Mouse (Mus musculus): ENCODE data around the gene Phldb2. TPM values are rescaled to one million over a fixed set of nuclear protein-coding genes. Genes with fewer than 3 reads are reported as not detected.

The Phldb2 gene
- polyA plus RNA-seq, 1 experiment = 33.0 TPM

- TF ChIP-seq CEBPB (IDR thresholded peaks at IDR 0.05; ENCODE audit: low read depth) (no peak), CTCF (IDR thresholded peaks at IDR 0.05; ENCODE audit: control insufficient read depth, insufficient read depth, insufficient read length) (no peak), USF1 (IDR thresholded peaks at IDR 0.05; ENCODE audit: low read depth) (no peak), MAX (IDR thresholded peaks at IDR 0.05) (no peak), MYOG (IDR thresholded peaks at IDR 0.05; ENCODE audit: control insufficient read depth, extremely low read depth, insufficient read length) (no peak)
- Histone ChIP-seq H3K79me2 (ENCODE audit: control insufficient read depth, insufficient read depth) (no peaks in the 10 kb centered on the region), H3ac (ENCODE audit: control insufficient read depth, insufficient read length, low read depth) (no peak overlapping the region), H3K4me3 (ENCODE audit: insufficient read depth, poor library complexity, severe bottlenecking) (no peak overlapping the region), H3K79me3 (ENCODE audit: low read depth) (no peaks in the 10 kb centered on the region), H3K27me3 (ENCODE audit: control insufficient read depth, insufficient read depth, insufficient read length) (no peaks in the 10 kb centered on the region), H3K36me3 (ENCODE audit: control insufficient read depth, insufficient read depth) (peaks cover 63% of the 10 kb centered on the region)
These were observed 173.4 kb downstream of the Phldb2 start for GRCm38 (mm10) chr16:45780001-45780400.

- no peaks in the 10 kb centered on the region for H3K79me2 ChIP-seq (ENCODE audit: control insufficient read depth, insufficient read depth)
- peaks cover 90% of the 10 kb centered on the region for H3K36me3 ChIP-seq (ENCODE audit: control insufficient read depth, insufficient read depth)
- H3K27me3 ChIP-seq (ENCODE audit: control insufficient read depth, insufficient read depth, insufficient read length) = no peaks in the 10 kb centered on the region
- no peak overlapping the region for H3K4me3 ChIP-seq (ENCODE audit: insufficient read depth, poor library complexity, severe bottlenecking)
- no peaks in the 10 kb centered on the region for H3K79me3 ChIP-seq (ENCODE audit: low read depth)
- H3ac ChIP-seq (ENCODE audit: control insufficient read depth, insufficient read length, low read depth) = no peak overlapping the region
- TF ChIP-seq USF1 (IDR thresholded peaks at IDR 0.05; ENCODE audit: low read depth) (no peak), CTCF (IDR thresholded peaks at IDR 0.05; ENCODE audit: control insufficient read depth, insufficient read depth, insufficient read length) (no peak), MYOD1 (IDR thresholded peaks at IDR 0.05; ENCODE audit: control insufficient read depth, insufficient read length, low read depth) (no peak), CEBPB (IDR thresholded peaks at IDR 0.05; ENCODE audit: low read depth) (no peak), MYOG (IDR thresholded peaks at IDR 0.05; ENCODE audit: control insufficient read depth, extremely low read depth, insufficient read length) (no peak), FOSL1 (IDR thresholded peaks at IDR 0.05; ENCODE audit: insufficient read depth, low read length, poor library complexity, severe bottlenecking) (no peak), MAX (IDR thresholded peaks at IDR 0.05) (no peak)
These were observed 178.6 kb downstream of the Phldb2 start for GRCm38 (mm10) chr16:45774813-45775212.

DNA sequence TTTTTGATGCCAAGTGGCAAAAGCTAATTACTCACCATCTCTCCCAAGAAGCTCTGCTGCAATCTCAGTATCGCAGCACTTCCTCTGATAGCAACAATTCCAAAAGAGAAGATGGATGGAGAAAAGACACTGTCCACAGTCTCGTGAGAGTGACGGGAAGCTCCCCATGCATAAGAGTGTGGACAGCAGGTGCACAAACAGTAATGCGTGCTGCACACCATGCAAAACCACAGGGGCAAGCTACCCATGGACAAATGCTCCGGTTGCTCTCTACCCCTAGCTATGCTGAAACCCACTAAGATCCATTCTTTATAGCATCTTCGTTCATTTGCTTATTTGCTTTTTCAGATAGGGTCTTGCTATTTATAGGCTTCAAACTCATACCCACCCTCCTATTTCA lies 182.5 kb downstream of the Phldb2 start:
- H3K4me3 ChIP-seq (ENCODE audit: insufficient read depth, poor library complexity, severe bottlenecking) = no peak overlapping the region
- H3ac ChIP-seq (ENCODE audit: control insufficient read depth, insufficient read length, low read depth) = no peak overlapping the region
- H3K79me3 ChIP-seq (ENCODE audit: low read depth) = no peaks in the 10 kb centered on the region
- TF ChIP-seq MAX (IDR thresholded peaks at IDR 0.05) (no peak), USF1 (IDR thresholded peaks at IDR 0.05; ENCODE audit: low read depth) (no peak), FOSL1 (IDR thresholded peaks at IDR 0.05; ENCODE audit: insufficient read depth, low read length, poor library complexity, severe bottlenecking) (no peak), MYOD1 (IDR thresholded peaks at IDR 0.05; ENCODE audit: control insufficient read depth, insufficient read length, low read depth) (no peak)
- H3K36me3 ChIP-seq (ENCODE audit: control insufficient read depth, insufficient read depth) = peaks cover 96% of the 10 kb centered on the region
- no peaks in the 10 kb centered on the region for H3K27me3 ChIP-seq (ENCODE audit: control insufficient read depth, insufficient read depth, insufficient read length)
- H3K79me2 ChIP-seq (ENCODE audit: control insufficient read depth, insufficient read depth) = no peaks in the 10 kb centered on the region

- Histone ChIP-seq H3K4me3 (ENCODE audit: insufficient read depth, poor library complexity, severe bottlenecking) (no peak overlapping the region), H3ac (ENCODE audit: control insufficient read depth, insufficient read length, low read depth) (no peak overlapping the region), H3K27me3 (ENCODE audit: control insufficient read depth, insufficient read depth, insufficient read length) (no peaks in the 10 kb centered on the region), H3K36me3 (ENCODE audit: control insufficient read depth, insufficient read depth) (peaks cover 93% of the 10 kb centered on the region), H3K79me2 (ENCODE audit: control insufficient read depth, insufficient read depth) (no peaks in the 10 kb centered on the region), H3K79me3 (ENCODE audit: low read depth) (no peaks in the 10 kb centered on the region)
- TF ChIP-seq USF1 (IDR thresholded peaks at IDR 0.05; ENCODE audit: low read depth) (no peak), MAX (IDR thresholded peaks at IDR 0.05) (no peak), CTCF (IDR thresholded peaks at IDR 0.05; ENCODE audit: control insufficient read depth, insufficient read depth, insufficient read length) (no peak), CEBPB (IDR thresholded peaks at IDR 0.05; ENCODE audit: low read depth) (no peak), MYOG (IDR thresholded peaks at IDR 0.05; ENCODE audit: control insufficient read depth, extremely low read depth, insufficient read length) (no peak), MYOD1 (IDR thresholded peaks at IDR 0.05; ENCODE audit: control insufficient read depth, insufficient read length, low read depth) (no peak), FOSL1 (IDR thresholded peaks at IDR 0.05; ENCODE audit: insufficient read depth, low read length, poor library complexity, severe bottlenecking) (no peak)
These were observed 185.4 kb downstream of the Phldb2 start for GRCm38 (mm10) chr16:45767853-45768640.

DNA sequence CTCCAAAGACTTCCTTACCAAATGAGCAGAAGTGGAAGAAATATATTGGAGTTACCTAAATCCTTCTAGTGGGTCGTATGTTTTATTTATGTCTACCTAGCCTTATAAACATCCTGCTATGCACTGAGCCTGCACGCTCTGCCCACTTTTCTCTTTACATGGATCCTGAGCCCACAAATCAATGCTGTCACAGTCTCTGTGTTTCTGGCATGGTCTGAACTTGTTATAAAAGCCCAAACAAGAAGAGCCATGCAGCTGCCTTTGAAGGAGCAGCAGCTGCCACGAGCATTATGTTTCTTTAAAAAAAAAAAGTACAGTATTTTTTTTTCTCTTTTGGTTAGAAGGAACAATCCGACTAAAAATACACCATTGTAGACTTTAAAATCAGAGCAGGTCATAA lies 186.0 kb downstream of the Phldb2 start:
- no peak for TF ChIP-seq MAX (IDR thresholded peaks at IDR 0.05)
- TF ChIP-seq USF1 (IDR thresholded peaks at IDR 0.05; ENCODE audit: low read depth) = no peak
- TF ChIP-seq FOSL1 (IDR thresholded peaks at IDR 0.05; ENCODE audit: insufficient read depth, low read length, poor library complexity, severe bottlenecking) = no peak
- TF ChIP-seq MYOD1 (IDR thresholded peaks at IDR 0.05; ENCODE audit: control insufficient read depth, insufficient read length, low read depth) = no peak
- TF ChIP-seq CEBPB (IDR thresholded peaks at IDR 0.05; ENCODE audit: low read depth) = no peak
- no peak for TF ChIP-seq CTCF (IDR thresholded peaks at IDR 0.05; ENCODE audit: control insufficient read depth, insufficient read depth, insufficient read length)
- TF ChIP-seq MYOG (IDR thresholded peaks at IDR 0.05; ENCODE audit: control insufficient read depth, extremely low read depth, insufficient read length) = no peak
- Histone ChIP-seq H3K79me2 (ENCODE audit: control insufficient read depth, insufficient read depth) (no peaks in the 10 kb centered on the region), H3ac (ENCODE audit: control insufficient read depth, insufficient read length, low read depth) (no peak overlapping the region), H3K27me3 (ENCODE audit: control insufficient read depth, insufficient read depth, insufficient read length) (no peaks in the 10 kb centered on the region), H3K4me3 (ENCODE audit: insufficient read depth, poor library complexity, severe bottlenecking) (no peak overlapping the region), H3K79me3 (ENCODE audit: low read depth) (no peaks in the 10 kb centered on the region), H3K36me3 (ENCODE audit: control insufficient read depth, insufficient read depth) (peaks cover 90% of the 10 kb centered on the region)
